Mouse (Mus musculus): ENCODE results near the gene Dync1li1. TPM values are rescaled to one million over a fixed set of nuclear protein-coding genes. Genes with fewer than 3 reads are reported as not detected.

Gene Dync1li1
- total RNA-seq, 2 experiments from 2014 or later: 28.2 to 52.6 TPM

DNA sequence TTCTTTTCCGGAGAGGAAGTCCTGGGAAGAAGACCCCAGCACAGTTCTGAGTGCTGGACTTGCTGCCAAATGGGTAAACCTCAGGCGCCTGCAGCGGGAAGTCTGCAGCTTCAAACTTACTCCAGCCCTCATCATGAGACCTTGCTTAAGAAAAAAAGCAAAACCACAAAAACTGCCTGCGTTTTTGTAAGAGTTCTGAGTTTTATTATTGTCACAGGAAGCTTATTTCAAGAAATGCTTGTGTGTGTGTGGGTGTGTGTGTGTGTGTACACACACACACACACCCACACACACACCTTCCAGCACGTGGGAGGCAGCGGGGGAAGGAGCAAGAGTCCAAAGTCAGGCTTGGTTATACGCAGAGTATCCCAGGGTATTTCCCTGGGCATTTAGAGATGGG is 69.7 kb downstream of the Dync1li1 start:
- no peak for ATAC-seq (replicated peaks; ENCODE audit: low FRiP score, low TSS enrichment, poor library complexity, severe bottlenecking)

DNA sequence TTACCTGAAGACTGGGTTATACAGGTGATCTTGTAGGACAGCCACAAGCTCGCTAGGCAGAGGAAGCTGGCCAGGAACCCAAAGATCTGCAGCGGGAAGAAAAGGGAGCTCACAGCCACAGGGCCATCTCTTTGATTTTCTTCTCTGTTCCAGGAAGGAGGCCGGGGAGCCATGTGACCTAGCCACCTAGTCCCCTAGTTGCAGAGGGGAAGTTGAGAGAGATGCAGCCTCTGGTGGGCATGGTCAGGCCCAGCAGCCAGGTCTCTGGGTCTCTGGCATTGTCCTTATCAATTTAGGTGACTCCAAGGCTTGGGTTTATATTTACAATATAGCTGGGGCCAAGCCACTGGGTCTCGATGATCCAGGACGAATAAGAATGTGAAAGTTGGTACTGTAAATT is 70.2 kb downstream of the Dync1li1 start:
- no peak for ATAC-seq (replicated peaks; ENCODE audit: low FRiP score, low TSS enrichment, poor library complexity, severe bottlenecking)

DNA sequence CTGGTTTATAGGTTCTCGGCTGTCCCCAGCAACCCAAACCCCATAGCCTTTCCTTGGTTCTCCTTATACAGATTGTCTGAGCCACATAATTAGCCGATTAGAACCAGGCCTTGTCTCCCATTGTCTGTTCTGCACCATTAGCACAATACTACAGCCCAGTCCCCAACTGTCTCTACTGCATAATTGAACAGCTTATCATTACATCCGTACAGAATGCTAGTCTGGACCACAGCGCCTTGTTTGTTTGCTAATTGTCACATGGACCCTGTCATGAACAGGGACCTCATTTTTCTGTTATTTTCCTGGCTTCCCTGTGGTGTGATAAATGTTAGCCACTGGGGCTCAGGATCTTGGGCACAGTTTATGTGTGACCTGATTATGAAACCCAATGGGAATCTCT is 71.3 kb downstream of the Dync1li1 start:
- no peak for ATAC-seq (replicated peaks; ENCODE audit: low FRiP score, low TSS enrichment, poor library complexity, severe bottlenecking)

DNA sequence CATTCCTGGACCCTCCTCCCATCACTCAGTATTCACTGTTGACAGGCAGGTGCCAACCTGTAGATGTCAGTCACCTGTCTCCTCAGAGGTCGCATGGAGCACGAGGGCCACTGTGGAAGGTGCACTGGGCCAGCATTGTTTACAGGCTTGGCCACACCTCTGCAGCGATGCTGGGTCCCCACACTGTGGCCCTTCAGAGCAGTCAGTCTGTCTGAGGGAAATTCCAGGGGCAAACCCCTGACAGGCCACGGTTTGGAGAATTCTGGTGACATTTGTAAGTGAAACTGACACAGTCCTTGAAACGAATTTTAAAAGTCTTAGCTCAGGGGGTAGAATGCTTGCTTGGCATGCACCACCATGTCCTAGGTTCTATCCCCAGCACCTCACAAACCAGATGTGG is 71.8 kb downstream of the Dync1li1 start:
- no peak for ATAC-seq (replicated peaks; ENCODE audit: low FRiP score, low TSS enrichment, poor library complexity, severe bottlenecking)

DNA sequence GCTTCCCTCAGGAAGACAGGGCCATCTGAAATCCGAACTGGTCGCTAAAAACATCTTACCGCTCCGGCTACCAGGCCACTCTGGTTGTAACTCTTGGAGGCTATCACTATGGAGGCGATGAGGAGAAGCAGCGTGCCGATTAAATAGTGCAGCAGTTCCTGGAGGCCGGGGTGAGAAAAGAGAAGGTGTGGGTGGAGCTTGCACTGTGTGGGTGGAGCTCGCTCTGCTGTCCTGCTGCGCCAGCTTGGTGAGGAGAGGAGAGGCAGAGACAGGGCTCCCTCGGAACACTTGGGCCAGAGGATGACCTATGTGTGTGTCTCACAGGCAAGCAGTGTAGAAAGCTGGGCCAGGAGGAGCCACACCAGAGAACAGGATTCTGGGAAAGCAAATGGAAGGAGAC is 73.3 kb downstream of the Dync1li1 start:
- ATAC-seq (replicated peaks; ENCODE audit: low FRiP score, low TSS enrichment, poor library complexity, severe bottlenecking): no peak

DNA sequence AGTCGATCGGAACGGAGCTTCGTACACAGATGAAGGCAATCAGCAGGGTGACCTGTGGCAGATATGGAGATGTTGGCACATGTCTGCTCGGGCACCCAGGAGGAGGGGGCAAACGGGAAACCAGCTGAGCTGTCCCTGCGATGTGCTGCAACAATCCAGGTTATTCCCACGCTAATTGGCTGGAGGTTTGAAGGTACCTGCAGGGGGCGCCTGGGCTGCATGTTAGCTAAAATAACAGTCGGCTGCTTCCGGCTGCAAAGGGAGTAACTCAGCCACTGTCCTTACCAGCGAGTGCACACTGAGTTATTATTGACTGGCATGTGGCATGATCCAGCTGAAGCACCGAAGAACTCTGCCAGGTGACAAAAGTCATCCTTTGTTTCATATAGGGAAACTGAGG is 74.8 kb downstream of the Dync1li1 start:
- peak; percentile 43; the same call in 1 of the 2 replicates for ATAC-seq (replicated peaks; ENCODE audit: low FRiP score, low TSS enrichment, poor library complexity, severe bottlenecking)

DNA sequence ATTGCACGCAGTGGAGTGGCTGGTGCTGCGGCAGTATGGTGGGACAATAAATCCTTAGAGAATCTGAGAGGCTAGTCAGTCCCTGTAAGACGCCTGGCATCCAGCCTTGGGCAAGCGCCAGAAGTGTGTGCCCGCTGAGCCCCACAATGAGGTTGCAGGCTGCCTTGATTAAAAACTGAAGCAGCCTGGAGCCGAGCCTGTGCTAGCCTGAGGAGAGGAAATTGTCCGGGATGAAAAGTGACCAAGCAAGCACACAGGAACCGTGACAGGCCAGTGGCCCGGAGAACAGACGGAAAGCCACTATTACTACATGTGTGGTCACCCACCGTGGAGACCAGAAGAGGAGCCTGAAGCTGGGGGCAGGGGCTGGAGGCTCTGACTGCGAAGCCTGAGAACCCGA is 78.4 kb downstream of the Dync1li1 start:
- ATAC-seq (replicated peaks; ENCODE audit: low FRiP score, low TSS enrichment, poor library complexity, severe bottlenecking): no peak

DNA sequence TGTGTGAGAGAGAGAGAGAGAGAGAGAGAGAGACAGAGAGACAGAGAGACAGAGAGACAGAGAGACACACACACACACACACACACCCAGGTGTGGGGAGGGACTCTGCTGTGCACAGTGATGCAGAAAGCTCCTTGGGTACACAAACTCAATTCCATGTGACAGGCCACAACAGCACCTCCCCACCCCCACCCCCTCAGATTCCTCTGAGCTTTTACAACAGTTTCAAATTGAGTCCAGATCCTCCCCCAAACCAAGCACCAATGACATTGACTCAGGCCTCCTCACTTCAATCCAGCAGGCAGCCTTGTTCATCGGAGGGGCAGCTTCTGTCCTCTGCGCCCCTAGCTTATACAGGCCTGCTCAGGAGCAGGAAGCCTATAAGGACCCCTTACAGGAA is 78.9 kb downstream of the Dync1li1 start:
- no peak for ATAC-seq (replicated peaks; ENCODE audit: low FRiP score, low TSS enrichment, poor library complexity, severe bottlenecking)

DNA sequence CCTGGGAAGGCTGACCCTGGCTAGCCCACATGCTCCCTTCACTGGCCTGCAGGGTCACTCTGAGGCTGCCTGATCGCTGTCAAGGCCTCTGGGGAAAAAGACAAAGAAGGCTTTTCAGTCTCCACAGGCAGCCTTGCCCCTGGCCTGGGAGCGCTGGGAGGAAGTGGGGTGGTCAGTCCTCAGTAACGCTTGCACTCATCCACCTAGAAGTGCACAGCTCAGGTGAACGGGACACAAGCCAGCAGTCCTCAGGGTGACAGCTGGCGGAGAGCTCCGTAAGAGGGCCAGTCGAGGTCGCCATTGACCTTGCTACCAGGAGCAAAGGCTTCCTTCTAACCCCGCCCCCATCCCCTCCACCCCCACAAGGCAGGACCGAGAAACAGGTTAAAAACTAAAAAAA is 79.5 kb downstream of the Dync1li1 start:
- no peak for ATAC-seq (replicated peaks; ENCODE audit: low FRiP score, low TSS enrichment, poor library complexity, severe bottlenecking)

DNA sequence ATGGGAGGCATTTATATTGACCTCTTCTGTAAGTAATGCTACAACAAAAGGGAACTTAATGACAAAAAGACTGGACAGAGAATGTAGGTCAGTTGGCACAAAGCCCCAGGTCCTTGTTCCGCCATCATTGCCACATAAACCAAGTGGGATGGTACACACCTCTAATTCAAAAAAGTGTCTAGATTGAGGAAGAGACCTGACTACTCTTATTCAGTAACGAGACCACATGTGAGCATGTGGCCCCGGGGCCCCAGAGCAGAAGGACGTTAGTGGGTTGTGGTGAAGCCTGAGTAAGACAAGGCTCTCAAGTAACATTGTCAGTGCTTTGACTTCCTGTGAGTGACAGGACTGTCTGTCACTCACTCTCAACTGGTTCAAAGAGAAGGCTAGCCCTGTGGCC is 81.6 kb downstream of the Dync1li1 start:
- no peak for ATAC-seq (replicated peaks; ENCODE audit: low FRiP score, low TSS enrichment, poor library complexity, severe bottlenecking)

DNA sequence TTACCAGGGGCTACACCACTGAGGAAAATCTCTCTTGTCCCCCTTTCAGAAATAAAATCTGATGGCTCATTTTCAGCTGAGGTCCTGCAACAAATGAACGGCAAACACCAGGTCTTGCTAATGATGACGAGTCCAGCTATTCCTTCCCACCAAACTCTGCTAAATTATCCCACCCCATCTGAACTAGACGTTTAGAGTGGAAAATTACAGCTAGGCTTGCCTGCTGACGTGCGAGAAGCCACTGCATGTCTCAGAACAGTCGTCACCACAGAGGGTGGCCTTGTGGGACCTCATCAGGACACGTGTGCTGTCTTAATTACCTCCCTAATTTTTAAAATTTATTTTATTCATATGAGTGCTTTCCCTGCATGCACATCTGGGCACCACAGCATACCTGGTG is 83.0 kb downstream of the Dync1li1 start:
- ATAC-seq (replicated peaks; ENCODE audit: low FRiP score, low TSS enrichment, poor library complexity, severe bottlenecking): no peak

Other genes with a start within 250 kb of the Dync1li1 start
- gene Ccr4, start 183.9 kb upstream of the Dync1li1 start, total RNA-seq (2014; fragmentation: Nextera tagmentation): not detected in 2 replicates
- gene Ccr4, start 183.9 kb upstream of the Dync1li1 start, total RNA-seq (2017): not detected in 2 replicates
- gene C130032M10Rik, start 173.1 kb upstream of the Dync1li1 start, total RNA-seq (2014; fragmentation: Nextera tagmentation): not detected in 2 replicates
- gene C130032M10Rik, start 173.1 kb upstream of the Dync1li1 start, total RNA-seq (2017): not detected in 2 replicates
- gene Trim71, start 124.4 kb upstream of the Dync1li1 start, total RNA-seq (2014; fragmentation: Nextera tagmentation): not detected in 2 replicates
- not detected in 2 replicates for gene Trim71, start 124.4 kb upstream of the Dync1li1 start, total RNA-seq (2017)
- gene Cnot10, start 48.6 kb upstream of the Dync1li1 start, total RNA-seq (2014; fragmentation: Nextera tagmentation): 44.6 and 44.7 TPM in 2 replicates
- 65.3 and 68.0 TPM in 2 replicates for gene Cnot10, start 48.6 kb upstream of the Dync1li1 start, total RNA-seq (2017)
- 21.3 and 22.7 TPM in 2 replicates for gene Cmtm6, start 42.3 kb downstream of the Dync1li1 start, total RNA-seq (2014; fragmentation: Nextera tagmentation)
- 38.9 and 41.3 TPM in 2 replicates for gene Cmtm6, start 42.3 kb downstream of the Dync1li1 start, total RNA-seq (2017)
- gene Cmtm7, start 93.1 kb downstream of the Dync1li1 start, total RNA-seq (2014; fragmentation: Nextera tagmentation): 189 and 199 TPM in 2 replicates
- 144 and 195 TPM in 2 replicates for gene Cmtm7, start 93.1 kb downstream of the Dync1li1 start, total RNA-seq (2017)
- gene Cmtm8, start 155.4 kb downstream of the Dync1li1 start, total RNA-seq (2014; fragmentation: Nextera tagmentation): 1.5 TPM in 1 of 2 replicates, not detected in the other
- gene Cmtm8, start 155.4 kb downstream of the Dync1li1 start, total RNA-seq (2017): 1.1 TPM in 1 of 2 replicates, not detected in the other
- gene Gpd1l, start 245.2 kb downstream of the Dync1li1 start, total RNA-seq (2014; fragmentation: Nextera tagmentation): 19.1 and 21.5 TPM in 2 replicates
- 17.3 and 19.5 TPM in 2 replicates for gene Gpd1l, start 245.2 kb downstream of the Dync1li1 start, total RNA-seq (2017)